Mouse (Mus musculus) layer of hippocampus, adult 2 months (tissue): Measurements from ENCODE around the gene 1700017N19Rik. TPM values are rescaled to one million over a fixed set of nuclear protein-coding genes. Genes with fewer than 3 reads are reported as not detected.

Experiments
- DNase-seq, 2 experiments: peaks; one replicate each; pipeline ENCODE4 v3.0.0; 2022; ENCODE audit warnings: low spot score in 2 of 2
- H3K27ac ChIP-seq: fragments of 200-600 bp; 2 replicates; pipeline ENCODE4 v1.8.1; 2022
- H3K4me3 ChIP-seq: fragments of 200-600 bp; 2 replicates; pipeline ENCODE4 v1.8.1; 2022; ENCODE audit warnings: mild to moderate bottlenecking
- CTCF ChIP-seq: fragments of 200-600 bp; conservative IDR thresholded peaks from 2 replicates; pipeline ENCODE4 v1.8.1; 2022; ENCODE audit warnings: antibody characterized with exemption, mild to moderate bottlenecking, moderate library complexity
- total RNA-seq, 2 experiments: library from RNA; stranded (reverse); gene quantifications; 2 replicates each; pipeline ENCODE4 v1.2.3; 2021

1700017N19Rik gene
- total RNA-seq, 2 experiments from 2014 or later = not detected

GRCm38 (mm10) chr10:100617233-100617903 lies 27.1 kb downstream of the 1700017N19Rik start:
- TF ChIP-seq CTCF = no peak
- DNase-seq = peak; percentile 13 to 16
- no peak overlapping the region for H3K4me3 ChIP-seq
- H3K27ac ChIP-seq = no peak overlapping the region

- Histone ChIP-seq H3K4me3 (no peak overlapping the region), H3K27ac (no peak overlapping the region)
- DNase-seq = no peak
- no peak for TF ChIP-seq CTCF
These were observed 29.2 kb downstream of the 1700017N19Rik start for GRCm38 (mm10) chr10:100619474-100619873.

GRCm38 (mm10) chr10:100620040-100620439 lies 29.8 kb downstream of the 1700017N19Rik start:
- DNase-seq = no peak
- no peak for TF ChIP-seq CTCF
- Histone ChIP-seq H3K4me3 (no peak overlapping the region), H3K27ac (no peak overlapping the region)

GRCm38 (mm10) chr10:100622494-100622893 lies 32.2 kb downstream of the 1700017N19Rik start:
- H3K27ac ChIP-seq = no peak overlapping the region
- no peak for TF ChIP-seq CTCF

GRCm38 (mm10) chr10:100629762-100630438 lies 39.6 kb downstream of the 1700017N19Rik start:
- TF ChIP-seq CTCF = peak; percentile 88
- Histone ChIP-seq H3K4me3 (peak overlapping the region; percentile 49), H3K27ac (peak overlapping the region; percentile 70)
- peak; percentile 34 to 64 for DNase-seq

More at GRCm38 (mm10) chr10:100622494-100622893, 32.2 kb downstream of the 1700017N19Rik start:
- no peak for DNase-seq
- no peak overlapping the region for H3K4me3 ChIP-seq

GRCm38 (mm10) chr10:100642887-100643286 lies 52.6 kb downstream of the 1700017N19Rik start:
- no peak for TF ChIP-seq CTCF
- no peak overlapping the region for H3K27ac ChIP-seq
- no peak for DNase-seq
- H3K4me3 ChIP-seq = no peak overlapping the region

- Histone ChIP-seq H3K27ac (no peak overlapping the region), H3K4me3 (no peak overlapping the region)
- DNase-seq = no peak
- no peak for TF ChIP-seq CTCF
These were observed 55.1 kb downstream of the 1700017N19Rik start for GRCm38 (mm10) chr10:100645331-100645935.

GRCm38 (mm10) chr10:100654183-100654582 lies 63.9 kb downstream of the 1700017N19Rik start:
- no peak for TF ChIP-seq CTCF
- Histone ChIP-seq H3K27ac (no peak overlapping the region), H3K4me3 (no peak overlapping the region)
- no peak for DNase-seq

- DNase-seq = peak in 1 of 2 experiments; percentile 6
- TF ChIP-seq CTCF = no peak
- Histone ChIP-seq H3K4me3 (no peak overlapping the region), H3K27ac (no peak overlapping the region)
These were observed 71.8 kb downstream of the 1700017N19Rik start for GRCm38 (mm10) chr10:100661970-100662590.

Other genes starting within 250 kb of the 1700017N19Rik start
- not detected for gene Gm4302, start 249.6 kb upstream of the 1700017N19Rik start, total RNA-seq
- gene Gm4303, start 244.5 kb upstream of the 1700017N19Rik start, total RNA-seq = not detected
- not detected for gene Gm4305, start 239.4 kb upstream of the 1700017N19Rik start, total RNA-seq
- gene Gm4307, start 229.1 kb upstream of the 1700017N19Rik start, total RNA-seq = not detected
- not detected for gene Gm4312, start 207.9 kb upstream of the 1700017N19Rik start, total RNA-seq
- gene Tmtc3, start 103.1 kb upstream of the 1700017N19Rik start, total RNA-seq = 10 to 100 TPM in 1 of 2 experiments, 1 to 10 TPM in 1; 9.8 to 12.0 TPM
- 10 to 100 TPM; 13.4 to 14.9 TPM for gene Cep290, start 102.9 kb upstream of the 1700017N19Rik start, total RNA-seq
- 10 to 100 TPM; 22.7 to 27.2 TPM for gene 4930430F08Rik, start 61 bp upstream of the 1700017N19Rik start, total RNA-seq